Mouse (Mus musculus) spleen, adult 2 months (tissue): ENCODE data around the gene Grin2d.

ENCODE experiments used
- CTCF ChIP-seq: fragments of 200-500 bp; IDR thresholded peaks from 2 replicates; pipeline ENCODE4 v1.5.1; 2011; ENCODE audit warnings: mild to moderate bottlenecking, inconsistent platforms; ENCODE audit not compliant: insufficient read depth, insufficient read length, insufficient replicate concordance; ENCODE audit errors: extremely low read depth
- POLR2A ChIP-seq: fragments of 200-500 bp; IDR thresholded peaks from 2 replicates; pipeline ENCODE4 v1.6.1; 2011; ENCODE audit warnings: low read depth, low read length, inconsistent platforms

DNA sequence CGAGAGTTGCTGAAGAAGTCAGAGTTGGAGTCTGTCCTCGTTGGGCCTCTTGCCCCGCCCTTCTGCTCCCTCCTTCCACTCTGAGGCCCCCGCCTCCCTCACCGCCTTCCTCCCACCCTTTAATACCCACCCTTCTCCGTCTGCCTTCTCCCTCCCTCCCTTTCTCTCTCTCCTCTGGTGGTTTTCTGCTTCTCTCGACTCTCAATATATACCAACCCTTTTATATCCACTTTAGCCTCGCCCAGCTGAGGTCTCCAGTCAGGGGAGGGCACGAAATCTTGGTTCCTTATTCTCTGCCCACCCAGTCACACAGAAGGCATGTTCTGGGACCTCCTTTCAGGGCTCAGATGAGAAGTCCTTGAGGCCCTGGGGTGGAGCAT is 43.1 kb upstream of the Grin2d start, which contains the start of gene Emp3:
- TF ChIP-seq CTCF (no peak), POLR2A (no peak; the same call in none of the 2 replicates)
